Mouse (Mus musculus): ENCODE measurements at regions not wholly inside any gene's neighbourhood (a gene's known extent, or its start where the extent isn't known, plus 50 kb on each side); places are given as distances from the start of the nearest gene placed in this dataset.

DNA sequence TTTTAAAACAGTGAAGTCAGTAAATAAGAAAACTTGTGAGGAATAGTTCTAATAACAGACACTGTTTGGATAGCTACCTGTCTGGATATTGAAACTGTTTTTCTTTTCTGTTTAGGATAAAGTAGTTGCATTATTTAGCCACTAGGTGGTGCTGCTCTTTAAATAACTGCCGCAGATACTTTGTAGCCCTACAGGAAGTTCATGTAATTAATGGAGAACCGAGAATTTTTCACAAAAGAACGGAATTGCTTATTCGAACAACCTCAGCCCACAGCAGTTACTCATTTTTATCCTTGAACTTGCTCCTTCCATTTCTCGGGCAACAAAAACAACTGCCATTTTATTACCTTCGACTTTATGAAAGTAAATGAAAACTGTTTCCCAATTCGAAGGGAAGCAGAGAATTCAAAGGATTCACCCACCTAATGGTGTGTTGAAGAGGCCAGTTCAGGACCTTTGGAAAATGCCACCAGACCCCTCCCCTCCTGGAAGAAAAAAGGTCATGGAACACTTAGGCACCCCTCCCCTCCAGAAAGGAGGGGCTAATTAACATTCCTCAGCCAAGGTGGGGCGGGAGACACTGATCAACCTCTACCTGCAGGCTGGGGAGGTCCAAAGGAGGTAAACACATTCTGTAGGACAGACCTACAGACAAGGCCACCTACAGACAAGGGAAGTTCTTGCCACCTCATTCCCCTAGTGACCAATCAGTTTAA is 1029.6 kb downstream of the 9330182O14Rik start:
- TF ChIP-seq POLR2A (IDR thresholded peaks at IDR 0.05; ENCODE audit: low read depth, low read length), result no peak
- TF ChIP-seq CTCF (conservative IDR thresholded peaks at IDR 0.05; ENCODE audit: insufficient read depth, insufficient read length, low read depth, low read length), result 0 out of 2 replicates have a peak, but pooled peaks have one; percentile 10

Measured in kidney, adult 2 months (tissue).